Mouse (Mus musculus) cerebellum, postnatal 10 days (tissue): ENCODE measurements at regions not wholly inside any gene's neighbourhood (a gene's known extent, or its start where the extent isn't known, plus 50 kb on each side); places are given as distances from the start of the nearest gene placed in this dataset.
"Not testable (repeated sequence)": the region's sequence is repeated elsewhere in the genome, so short reads cannot be mapped to it uniquely, and the experiment has no call there.

Experiments
- DNase-seq, 2 experiments: peaks; one replicate each; pipeline ENCODE4 v3.0.0; 2021; ENCODE audit warnings: mixed read lengths in 2 of 2

DNA sequence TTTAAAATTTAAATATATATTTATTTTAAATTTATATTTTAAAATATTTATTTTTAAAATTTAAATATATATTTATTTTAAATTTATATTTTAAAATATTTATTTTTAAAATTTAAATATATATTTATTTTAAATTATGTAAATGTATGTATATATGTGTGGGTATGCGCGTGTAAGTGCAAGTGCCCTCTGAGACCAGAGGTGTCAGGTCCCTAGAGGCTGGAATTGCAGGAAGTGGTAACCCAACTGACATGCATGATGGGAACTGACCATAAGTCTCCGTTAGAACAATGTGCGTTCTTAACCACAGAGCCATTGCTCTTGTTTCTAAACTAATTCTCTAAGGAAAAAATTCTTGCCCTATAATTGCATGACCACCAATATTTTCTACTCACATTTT lies 420.7 kb downstream of the Lmo7 start:
- not testable (repeated sequence) for DNase-seq

DNA sequence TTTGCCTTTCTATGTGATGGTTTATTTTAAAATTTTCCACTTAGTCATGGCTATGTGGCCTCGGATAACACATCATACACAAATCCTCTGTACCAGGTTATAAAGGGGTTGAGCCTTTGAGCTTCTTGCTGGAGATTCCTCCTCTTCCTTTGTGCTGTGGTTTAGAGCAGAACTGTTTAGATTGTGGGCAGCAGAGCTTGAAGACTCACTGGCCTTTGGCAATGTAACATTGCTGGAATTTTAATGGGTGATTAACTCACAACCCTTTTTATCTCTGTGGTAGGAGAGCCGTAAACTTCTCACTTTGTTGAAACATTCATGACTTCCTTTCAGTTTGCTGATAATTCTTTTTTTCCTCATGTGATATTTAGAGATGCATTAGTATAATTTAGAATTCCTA lies 413.0 kb downstream of the Lmo7 start:
- no peak for DNase-seq

DNA sequence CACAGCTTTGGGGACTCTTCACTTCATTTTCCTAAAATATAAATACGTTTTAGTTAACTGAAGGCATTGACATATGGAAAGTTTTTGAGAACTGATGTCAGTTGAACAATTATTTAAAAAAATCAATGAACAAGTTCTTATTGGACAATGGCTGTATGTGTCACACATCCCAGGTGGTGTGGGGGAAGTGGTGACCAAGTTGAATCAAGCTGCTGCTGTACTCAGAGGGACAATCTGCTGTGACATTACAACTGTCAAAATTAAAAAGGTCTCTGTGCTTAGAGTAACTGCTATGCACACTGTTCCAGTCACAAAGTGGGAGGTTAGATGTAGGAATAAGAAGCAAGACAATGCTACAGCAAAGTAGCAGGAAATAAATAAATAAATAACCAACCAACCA lies 409.2 kb downstream of the Lmo7 start:
- no peak for DNase-seq

DNA sequence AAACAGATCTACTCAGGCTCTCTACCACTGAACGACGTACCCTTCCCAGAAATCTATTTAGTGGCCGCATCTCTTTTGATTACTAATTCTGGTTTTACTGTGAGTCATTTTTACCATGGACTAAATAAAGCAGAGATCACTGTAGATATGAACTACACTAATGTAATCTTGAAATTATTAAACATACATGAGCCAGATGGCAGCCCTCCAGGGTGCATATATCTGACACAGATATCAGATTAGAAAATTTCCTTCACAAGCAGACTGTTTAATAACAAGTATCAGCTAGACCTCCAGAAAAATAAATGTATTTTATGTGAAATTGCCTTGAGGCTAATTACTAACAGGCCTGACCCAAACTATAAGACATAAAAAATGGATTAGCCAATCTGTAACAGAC lies 388.4 kb downstream of the Lmo7 start:
- DNase-seq: peak; percentile 62 to 67

DNA sequence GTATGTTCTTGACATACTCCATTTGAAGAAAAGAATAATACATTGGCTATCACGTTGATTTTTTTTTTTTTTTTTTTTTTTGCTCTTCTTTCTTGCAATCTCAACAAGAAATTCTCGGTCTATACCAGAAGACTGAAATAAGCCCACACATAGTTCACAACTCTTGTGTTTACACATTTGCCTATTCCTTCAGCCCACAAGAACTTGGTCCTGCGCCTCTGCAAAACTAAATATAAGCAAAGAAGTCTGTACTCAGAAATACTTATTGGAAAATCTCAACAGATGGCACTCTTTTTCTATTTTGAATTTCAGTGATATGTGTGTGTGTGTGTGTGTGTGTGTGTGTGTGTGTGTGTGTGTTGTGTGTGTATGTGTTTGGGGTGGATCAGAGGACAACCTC lies 376.4 kb downstream of the Lmo7 start:
- DNase-seq: no peak

DNA sequence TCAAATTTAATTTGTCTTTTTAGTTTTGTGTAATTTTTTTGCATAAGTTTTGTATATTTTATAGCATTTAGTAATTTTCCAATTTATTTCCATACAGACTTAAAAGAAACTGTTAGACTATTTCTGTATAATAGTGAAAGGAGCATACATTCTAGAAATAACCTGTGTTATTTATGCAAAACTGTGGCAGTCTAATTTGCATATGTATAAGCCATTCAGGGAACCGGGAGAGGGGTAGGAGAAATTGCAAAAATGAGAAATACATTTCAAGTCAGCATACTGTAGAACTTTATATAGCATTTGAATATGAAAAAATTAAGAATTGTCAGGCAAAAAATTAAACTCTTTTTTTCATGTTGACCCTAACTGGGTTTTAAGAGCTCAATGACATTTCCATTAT lies 364.3 kb downstream of the Lmo7 start:
- DNase-seq: no peak

DNA sequence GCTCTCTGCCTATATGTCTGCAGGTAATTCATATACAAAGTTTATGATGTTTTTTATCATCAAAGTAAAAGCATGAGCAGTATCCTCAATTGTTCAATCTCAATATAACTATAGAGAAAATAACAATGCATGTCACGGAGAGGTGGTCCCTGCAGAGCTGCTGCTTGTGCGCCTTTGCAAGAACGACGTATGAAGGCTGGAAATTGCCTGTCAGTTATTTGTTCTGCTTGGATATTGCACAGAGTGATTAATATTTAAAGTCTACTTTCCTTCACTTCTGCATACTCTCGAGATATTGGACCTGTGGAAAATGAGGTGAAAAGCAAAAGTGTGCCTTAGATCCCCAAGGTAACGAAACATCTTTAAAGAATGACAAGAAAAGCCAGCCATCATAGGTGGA lies 362.8 kb downstream of the Lmo7 start:
- no peak for DNase-seq

DNA sequence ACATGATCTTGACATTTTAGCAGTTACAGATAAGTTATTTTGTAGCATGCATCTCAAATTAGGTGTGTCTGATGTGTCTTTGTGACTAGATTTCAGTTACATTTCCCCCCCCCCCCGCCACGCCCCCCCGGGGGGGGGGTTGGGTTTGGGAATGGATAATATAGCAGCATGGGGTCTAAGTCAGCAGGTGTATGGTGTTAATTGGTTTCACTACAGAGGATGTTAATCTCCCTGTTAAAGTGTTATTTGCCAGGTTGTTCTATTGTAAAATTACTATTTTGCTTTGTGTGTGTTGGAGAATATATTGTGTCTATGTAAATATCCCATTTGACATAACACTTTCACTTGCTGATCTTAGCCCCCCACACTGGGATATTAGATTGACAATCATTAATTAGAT lies 319.2 kb downstream of the Lmo7 start:
- DNase-seq: no peak

DNA sequence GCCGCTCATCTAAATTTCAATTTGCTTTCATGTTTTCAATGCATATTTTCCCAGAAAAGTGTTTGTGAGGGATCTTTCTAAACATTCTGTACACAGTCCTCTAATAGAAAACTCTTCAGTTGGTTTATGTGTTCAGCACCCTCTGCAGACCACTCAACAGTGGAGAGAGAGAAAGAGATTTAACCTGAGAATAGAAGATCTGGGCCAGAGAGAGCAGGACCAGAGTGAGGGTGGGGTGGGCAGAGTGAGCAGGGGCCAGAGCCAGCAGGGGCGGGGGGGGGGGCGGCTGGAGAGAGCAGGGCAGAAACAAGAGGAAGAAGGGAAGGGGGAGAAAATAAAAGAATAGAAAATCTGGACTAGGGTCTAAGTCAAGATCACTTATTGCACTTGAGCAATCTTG lies 318.7 kb downstream of the Lmo7 start:
- no peak for DNase-seq

DNA sequence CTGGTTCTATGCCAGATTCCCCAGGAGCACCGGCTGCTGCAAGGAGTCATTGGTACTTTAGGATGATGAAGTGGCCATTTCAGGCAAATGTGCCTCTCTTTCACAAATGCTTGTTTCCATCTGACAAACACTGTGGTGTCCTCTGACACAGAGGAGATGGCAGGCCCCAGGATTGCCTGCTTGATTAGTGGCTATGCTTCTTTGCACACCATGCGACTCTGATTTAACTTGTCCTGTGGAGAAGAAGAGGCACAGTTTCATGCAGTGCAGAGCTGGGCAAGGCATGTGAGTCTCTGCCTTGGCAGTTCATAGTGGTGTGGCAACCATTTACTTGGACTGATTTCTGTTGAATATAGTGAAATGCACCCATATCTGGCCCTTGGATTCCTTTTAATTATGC lies 308.4 kb downstream of the Lmo7 start:
- DNase-seq: no peak

DNA sequence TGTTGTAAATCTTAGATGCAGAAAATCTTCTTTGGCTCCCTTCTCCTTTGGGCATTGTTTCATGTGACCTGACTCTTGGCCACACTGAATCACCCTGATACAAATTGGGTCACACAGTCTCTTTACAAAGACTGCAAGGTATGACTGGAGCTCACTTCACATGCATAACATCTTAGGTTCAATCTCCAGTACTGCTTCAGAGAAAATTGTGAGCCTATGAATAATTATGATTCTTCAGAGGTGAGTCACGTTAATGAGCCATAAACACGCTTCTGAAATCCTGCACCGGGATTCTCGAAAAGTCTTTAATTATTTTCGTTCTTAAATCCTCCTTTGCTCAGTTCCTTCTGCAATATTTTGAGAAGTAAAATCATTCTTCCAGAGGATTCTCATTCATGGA lies 307.7 kb downstream of the Lmo7 start:
- no peak for DNase-seq

DNA sequence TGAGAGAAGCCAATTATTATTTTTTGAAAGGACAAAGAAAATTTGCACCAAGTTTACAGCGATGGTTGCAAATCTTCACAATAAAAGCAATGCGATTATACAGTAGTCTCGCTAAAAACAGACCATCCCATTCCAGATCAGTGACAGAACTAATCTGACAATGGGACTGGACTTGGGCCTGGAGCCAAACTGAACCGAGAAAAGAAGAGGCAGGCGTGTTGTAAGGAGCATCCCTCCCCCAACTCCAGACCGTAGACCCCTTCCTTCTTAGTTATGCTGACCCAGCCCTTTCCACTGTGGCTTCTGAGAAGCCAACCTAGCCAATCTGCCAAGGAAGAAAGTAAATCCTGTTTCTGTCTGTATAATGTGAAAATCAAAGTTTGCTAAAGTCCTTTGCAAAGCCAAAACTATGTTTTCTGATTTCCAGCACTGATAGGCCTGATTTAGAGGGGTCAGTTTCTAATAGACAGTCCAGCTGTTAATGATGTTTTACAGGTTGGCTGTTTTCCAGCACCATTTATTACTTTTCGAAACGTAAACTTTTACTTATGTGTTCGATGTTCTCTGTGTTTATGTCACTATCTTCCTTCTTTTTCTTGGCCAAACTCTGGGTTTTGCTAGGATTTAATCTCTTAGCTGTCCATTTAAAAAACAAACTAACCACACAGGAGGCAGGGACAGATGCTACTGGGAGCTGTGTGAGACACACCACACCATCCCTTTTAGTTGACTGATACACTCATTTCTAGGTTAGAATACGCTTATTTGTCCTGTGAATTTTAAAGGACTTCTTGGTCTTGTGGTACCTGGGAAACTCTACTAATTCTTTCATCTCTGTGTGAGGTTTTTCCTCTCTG lies 301.5 kb downstream of the Lmo7 start:
- DNase-seq: peak; percentile 46 to 62

DNA sequence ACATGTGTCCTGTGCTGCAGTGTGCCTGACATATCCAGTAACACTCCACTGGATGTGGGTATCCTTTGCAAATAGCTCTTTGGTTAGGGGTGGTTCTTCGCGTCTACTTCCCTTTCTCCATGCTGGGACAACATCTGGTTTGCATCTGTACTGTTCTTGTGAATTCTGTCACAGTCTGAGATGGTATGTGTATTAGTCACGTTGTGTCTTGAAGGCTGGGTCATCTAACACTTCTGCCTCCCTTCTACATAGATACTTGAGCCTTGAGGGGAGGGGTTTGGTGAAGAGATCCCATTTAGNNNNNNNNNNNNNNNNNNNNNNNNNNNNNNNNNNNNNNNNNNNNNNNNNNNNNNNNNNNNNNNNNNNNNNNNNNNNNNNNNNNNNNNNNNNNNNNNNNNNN lies 294.9 kb downstream of the Lmo7 start:
- DNase-seq: no peak

DNA sequence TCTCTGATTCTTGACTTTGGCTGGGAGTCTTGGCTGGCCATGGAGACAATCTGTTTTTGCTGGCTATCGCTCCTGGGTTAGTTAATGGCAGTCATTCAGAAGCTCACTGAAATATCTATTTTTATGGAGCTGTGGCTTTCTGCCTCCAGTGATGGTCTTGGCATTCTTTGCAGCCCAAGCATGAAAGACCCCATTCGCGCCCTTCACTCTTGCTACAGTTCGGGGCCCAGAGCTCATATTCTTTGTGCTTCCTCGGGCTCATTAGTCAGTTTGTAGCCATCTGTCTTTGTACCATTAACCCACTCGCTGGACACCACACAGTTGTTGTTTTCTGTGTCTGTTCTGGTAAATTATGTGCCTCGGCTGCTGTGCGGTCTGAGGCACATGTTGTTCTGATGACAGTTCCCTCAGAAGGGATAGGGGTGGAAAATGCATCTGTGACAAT lies 290.4 kb downstream of the Lmo7 start:
- peak; percentile 85 to 86 for DNase-seq

DNA sequence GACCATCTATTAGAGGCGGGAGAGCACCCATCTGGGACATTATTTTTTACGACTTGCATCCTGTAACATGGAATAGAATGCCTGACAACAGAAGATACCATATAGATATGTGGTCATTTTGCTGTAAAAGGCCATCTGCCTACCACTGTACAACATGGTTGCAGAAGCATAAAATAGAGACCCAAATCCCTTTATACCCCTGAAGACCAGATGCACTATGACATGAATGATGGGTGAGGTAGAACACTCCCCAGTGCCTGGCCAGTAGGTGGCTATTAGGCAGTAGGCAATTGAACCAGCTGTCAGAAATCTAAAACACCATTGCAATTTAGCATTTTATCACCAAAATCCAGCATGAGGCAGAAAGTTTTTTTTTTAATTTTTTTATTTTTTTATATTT lies 289.6 kb downstream of the Lmo7 start:
- peak; percentile 46 to 49 for DNase-seq

DNA sequence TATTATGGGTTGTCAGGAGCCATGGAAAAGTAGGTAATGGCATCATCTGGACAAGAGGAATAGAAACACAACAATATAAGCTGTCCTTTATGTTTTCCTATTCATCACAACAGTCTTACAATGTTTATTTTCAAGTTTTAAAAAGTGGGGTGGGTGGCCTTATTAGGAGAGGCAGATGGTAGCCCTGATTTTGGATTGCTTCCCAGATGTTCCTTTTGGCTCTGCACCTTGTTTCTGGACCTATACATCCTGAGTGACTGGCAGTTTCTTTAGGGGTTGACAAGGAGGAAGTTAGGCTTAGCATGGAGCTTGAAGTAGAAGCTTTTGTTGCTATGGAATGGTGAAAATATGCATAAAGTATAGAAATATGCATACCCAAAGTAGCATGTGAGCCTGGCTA lies 286.8 kb downstream of the Lmo7 start:
- DNase-seq: peak; percentile 59 to 64

DNA sequence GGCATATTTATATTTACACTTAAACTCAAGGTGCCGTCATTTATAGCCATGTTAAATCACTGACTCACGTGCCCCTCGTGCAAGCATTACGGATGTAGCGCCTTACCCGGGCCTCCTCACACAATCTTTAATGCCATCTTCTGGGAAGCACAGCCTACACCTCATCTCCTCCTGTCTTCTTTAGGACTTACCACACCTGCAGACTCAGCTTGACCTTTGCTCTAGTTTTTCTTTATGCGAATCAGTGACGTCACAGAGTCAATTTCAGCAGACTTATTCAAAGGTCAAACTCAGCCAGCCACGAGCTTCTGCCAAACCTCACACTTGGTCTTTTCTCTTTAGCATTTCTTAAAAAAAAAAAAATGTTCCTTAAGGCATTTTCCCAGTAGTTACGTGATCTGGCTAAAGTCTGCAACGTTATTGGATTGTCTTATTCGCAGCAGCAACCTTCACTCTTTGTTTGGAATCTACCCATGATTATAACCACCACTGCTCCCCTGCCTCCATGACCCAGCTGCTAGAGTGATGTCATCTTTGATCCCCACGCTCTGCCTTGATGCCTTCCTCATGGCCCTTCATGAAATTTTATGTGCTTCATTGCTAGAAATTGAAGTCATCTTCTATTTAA lies 285.3 kb downstream of the Lmo7 start:
- no peak for DNase-seq

DNA sequence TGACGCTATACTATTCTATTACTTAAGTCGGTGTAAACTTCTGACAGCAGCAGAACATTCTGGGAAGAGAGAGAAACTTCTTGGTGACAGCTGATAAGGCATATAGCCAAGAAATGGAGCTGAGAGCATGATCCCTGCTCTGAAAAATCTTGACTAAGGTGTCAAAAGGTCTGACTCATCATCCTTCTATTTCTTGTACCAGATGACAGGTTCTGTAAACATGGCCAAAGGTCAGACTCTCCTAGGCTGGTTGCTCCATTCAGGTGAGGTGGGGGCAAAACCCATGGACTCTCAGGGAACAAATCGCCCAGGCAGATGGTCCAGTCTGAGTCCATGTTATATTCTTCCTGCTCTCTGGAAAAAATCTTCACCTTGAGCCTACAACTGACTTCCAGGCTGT lies 283.5 kb downstream of the Lmo7 start:
- no peak for DNase-seq

DNA sequence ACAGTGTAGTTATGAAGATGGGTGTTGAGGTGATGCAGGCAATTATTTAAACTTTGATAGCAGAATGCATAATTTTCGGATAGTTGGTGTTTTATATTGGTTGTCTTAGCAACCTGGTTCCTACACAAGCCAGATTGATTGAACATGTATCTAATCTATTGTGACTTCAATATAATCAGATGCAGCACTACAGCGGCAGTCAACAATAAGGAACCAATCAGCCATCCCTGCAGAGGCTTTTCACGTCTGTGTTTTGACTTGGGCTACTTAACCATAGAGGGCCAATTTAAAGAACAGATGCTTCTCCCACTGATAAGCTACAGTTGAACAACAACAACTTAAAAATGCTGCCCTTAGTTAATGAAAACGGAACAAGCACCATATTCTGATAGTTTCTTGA lies 267.8 kb downstream of the Lmo7 start:
- DNase-seq: no peak

DNA sequence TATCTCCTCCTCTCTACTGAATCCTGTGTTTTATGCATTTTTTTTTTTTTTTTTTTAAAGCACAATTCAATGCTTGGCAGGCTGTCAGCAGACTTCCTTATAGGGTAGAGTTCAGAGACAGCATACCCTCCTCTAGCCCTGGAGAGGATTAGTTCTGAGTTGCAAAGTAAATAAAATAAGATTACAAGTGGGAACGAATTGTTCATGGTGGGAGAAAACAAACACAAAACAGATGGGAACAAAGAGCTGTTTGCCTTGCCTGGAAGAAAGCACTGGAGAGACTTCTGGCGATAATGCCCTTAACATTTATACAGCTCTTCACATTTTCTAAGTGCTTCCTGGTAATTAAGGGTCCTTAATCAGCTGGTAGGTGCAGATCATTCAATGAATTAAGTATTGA lies 254.6 kb downstream of the Lmo7 start:
- DNase-seq: no peak
